Mouse (Mus musculus) heart, adult 2 months (tissue): ENCODE results near the gene F3.

ENCODE experiments used
- CTCF ChIP-seq: fragments of 200-600 bp; IDR thresholded peaks from 2 replicates; pipeline ENCODE4 v1.8.1; 2022; ENCODE audit warnings: antibody characterized with exemption, mild to moderate bottlenecking, moderate library complexity
- EP300 ChIP-seq: fragments of 200-500 bp; IDR thresholded peaks from 2 replicates; pipeline ENCODE4 v1.6.1; 2011; ENCODE audit warnings: low read depth, low read length, control low read depth; ENCODE audit not compliant: insufficient read depth
- POLR2A ChIP-seq: fragments of 200-500 bp; IDR thresholded peaks from 2 replicates; pipeline ENCODE4 v1.6.1; 2011; ENCODE audit warnings: mild to moderate bottlenecking, low read depth, low read length, control low read depth; ENCODE audit not compliant: insufficient read depth

GRCm38 (mm10) chr3:121755152-121755551, 31.8 kb downstream of the F3 start:
- no peak for TF ChIP-seq CTCF
- TF ChIP-seq POLR2A = no peak
- TF ChIP-seq EP300 = no peak
